11 mouse cellular contexts compared by ENCODE assay signal in genomic region chr10:77131536-77131935, GRCm38 (mm10). TPM values are rescaled to one million over a fixed set of nuclear protein-coding genes. Genes with fewer than 3 reads are reported as not detected.
DNase-seq lines count a peak whose midpoint lies in the region; ATAC-seq and TF ChIP-seq lines count a peak whose summit lies in the region.
"Had no signal": no experiment of that assay in that cellular context is flagged by ENCODE, and none has a peak within 500 bp of the region (broad histone marks: within the 10 kb centered on the region; RNA-seq: fewer than 3 reads in every experiment).

No protein-coding gene starts in this region.

- H3K27me3 ChIP-seq in intestine, embryonic 15.5 days (replicated peaks): no peaks in the 10 kb centered on the region
- H3K27me3 ChIP-seq in intestine, postnatal 0 days (replicated peaks; ENCODE audit: control insufficient read depth, insufficient read depth, low read length): no peaks in the 10 kb centered on the region
- no peaks in the 10 kb centered on the region for H3K27me3 ChIP-seq in limb, embryonic 12.5 days
- H3K27me3 ChIP-seq: megakaryocyte, embryonic 14.5 days had no signal

- H3K36me3 ChIP-seq in intestine, embryonic 15.5 days: no peaks in the 10 kb centered on the region
- H3K36me3 ChIP-seq in intestine, postnatal 0 days (ENCODE audit: control insufficient read depth, insufficient read depth): no peaks in the 10 kb centered on the region
- H3K36me3 ChIP-seq in limb, embryonic 12.5 days: no peaks in the 10 kb centered on the region; the same call in 1 of the 2 replicates

- peak overlapping the region; percentile 18; the same call in 1 of the 2 replicates for H3K27ac ChIP-seq in intestine, embryonic 15.5 days
- H3K27ac ChIP-seq in intestine, postnatal 0 days (ENCODE audit: low read depth, low read length): no peak overlapping the region; the same call in 1 of the 2 replicates
- H3K27ac ChIP-seq in limb, embryonic 12.5 days: peak overlapping the region; percentile 84

- H3K9me3 ChIP-seq in intestine, embryonic 15.5 days: no peaks in the 10 kb centered on the region
- no peaks in the 10 kb centered on the region for H3K9me3 ChIP-seq in intestine, postnatal 0 days (ENCODE audit: control insufficient read depth)
- no peaks in the 10 kb centered on the region for H3K9me3 ChIP-seq in limb, embryonic 12.5 days
- H3K9me3 ChIP-seq: megakaryocyte, embryonic 14.5 days had no signal

- no peak overlapping the region for H3K9ac ChIP-seq in intestine, embryonic 15.5 days
- H3K9ac ChIP-seq in intestine, postnatal 0 days (ENCODE audit: low read depth, low read length): no peak overlapping the region
- H3K9ac ChIP-seq in limb, embryonic 12.5 days (replicated peaks): no peak overlapping the region

- WGBS in intestine, embryonic 15.5 days: 63% methylated on average over 6 of the region's 6 CpGs
- WGBS in intestine, postnatal 0 days: 63% methylated on average over 6 of the region's 6 CpGs
- 26% methylated on average over 6 of the region's 6 CpGs for WGBS in limb, embryonic 12.5 days

- TF ChIP-seq CTCF in intestine, postnatal 0 days (IDR thresholded peaks at IDR 0.05; ENCODE audit: low read depth): no peak

- DNase-seq in cerebellum, postnatal 25 days: peak; percentile 25
- DNase-seq in cerebellum, adult 11-12 months: no peak
- DNase-seq in ES-CJ7 (ENCODE audit: low read depth, low spot score): peak; percentile 85
- no peak for DNase-seq in thymus, postnatal 36 days
- DNase-seq in spleen, postnatal 36 days (ENCODE audit: low spot score in 2 of 2): no peak
- DNase-seq: gastrocnemius, postnatal 36 days; kidney, adult 2 months had no signal

- peaks cover 27% of the 10 kb centered on the region for H3K4me1 ChIP-seq in intestine, embryonic 15.5 days (replicated peaks)
- H3K4me1 ChIP-seq in intestine, postnatal 0 days (replicated peaks; ENCODE audit: control insufficient read depth, insufficient read depth, low read length): no peaks in the 10 kb centered on the region; the same call in 1 of the 2 replicates
- H3K4me1 ChIP-seq in limb, embryonic 12.5 days (replicated peaks): peaks cover 48% of the 10 kb centered on the region

- H3K4me2 ChIP-seq in intestine, embryonic 15.5 days (replicated peaks): no peak overlapping the region
- no peak overlapping the region for H3K4me2 ChIP-seq in intestine, postnatal 0 days (replicated peaks; ENCODE audit: low read depth)
- H3K4me2 ChIP-seq in limb, embryonic 12.5 days: no peak overlapping the region

- no peak for ATAC-seq in intestine, embryonic 15.5 days
- ATAC-seq in intestine, postnatal 0 days: no peak
- no peak for ATAC-seq in limb, embryonic 12.5 days (ENCODE audit: insufficient number of reproducible peaks, insufficient read depth, low FRiP score, low TSS enrichment, low read depth)

- H3K4me3 ChIP-seq in intestine, embryonic 15.5 days (replicated peaks): no peak overlapping the region
- H3K4me3 ChIP-seq in intestine, postnatal 0 days (ENCODE audit: low read depth, low read length): no peak overlapping the region
- H3K4me3 ChIP-seq in limb, embryonic 12.5 days (replicated peaks): no peak overlapping the region

RNA-seq across cellular contexts. Expression of gene Col18a1, which starts 34.8 kb away (rescaled TPM):
- 59.5 and 59.7 TPM in 2 replicates for polyA plus RNA-seq in intestine, embryonic 15.5 days (2015; fragmentation: Nextera tagmentation; extraction: Ambion mirVana)
- 34.9 and 35.2 TPM in 2 replicates for polyA plus RNA-seq in intestine, postnatal 0 days (2015; fragmentation: Nextera tagmentation; extraction: Ambion mirVana)
- 104 and 105 TPM in 2 replicates for polyA plus RNA-seq in limb, embryonic 12.5 days (2016; fragmentation: Nextera tagmentation; extraction: Ambion mirVana)

Comparison
In these comparisons a context has a peak if more than half of its experiments do, and no peak if none do; other contexts are left out.
1. DNase-seq: peak in cerebellum, postnatal 25 days (2 of 2) and ES-CJ7 (single experiment); none in cerebellum, adult 11-12 months (single experiment), thymus, postnatal 36 days (0 of 2) and spleen, postnatal 36 days (0 of 2).